Mouse (Mus musculus) CH12F3 (cell line): ENCODE results near the gene Vat1.
"Not testable (repeated sequence)": the region's sequence is repeated elsewhere in the genome, so short reads cannot be mapped to it uniquely, and the experiment has no call there.

Experiments used
- in situ Hi-C: fragments of 300-500 bp; cut with MboI; formaldehyde crosslinking; loops from 2 replicates; pipeline ENCODE4 v1.14.3; 2020; ENCODE audit warnings: low sequenced_read_pairs

The Vat1 gene

GRCm38 (mm10) chr11:101467477-101468262 is 1.6 kb upstream of the Vat1 start:
- in situ Hi-C loops = no loop called here

GRCm38 (mm10) chr11:101466552-101466950 is 521 bp upstream of the Vat1 start:
- in situ Hi-C loops = not testable (repeated sequence)

GRCm38 (mm10) chr11:101465101-101465868 is 745 bp downstream of the Vat1 start:
- in situ Hi-C loops = no loop called here

GRCm38 (mm10) chr11:101464211-101465100 is 1.6 kb downstream of the Vat1 start, which contains the start of gene Rnd2:
Rnd2 (plus strand) TSS chr11:101464999.
- in situ Hi-C loops = no loop called here

GRCm38 (mm10) chr11:101462583-101463440 is 3.2 kb downstream of the Vat1 start:
- in situ Hi-C loops = no loop called here

GRCm38 (mm10) chr11:101462141-101462540 is 3.9 kb downstream of the Vat1 start:
- in situ Hi-C loops = no loop called here

- in situ Hi-C loops = no loop called here
Measured at GRCm38 (mm10) chr11:101460321-101460720, 5.7 kb downstream of the Vat1 start.

GRCm38 (mm10) chr11:101459716-101460115 is 6.3 kb downstream of the Vat1 start:
- in situ Hi-C loops = no loop called here

GRCm38 (mm10) chr11:101458217-101458616 is 7.8 kb downstream of the Vat1 start:
- in situ Hi-C loops = no loop called here

GRCm38 (mm10) chr11:101457631-101458030 is 8.4 kb downstream of the Vat1 start:
- in situ Hi-C loops = no loop called here

GRCm38 (mm10) chr11:101455627-101456026 is 10.4 kb downstream of the Vat1 start:
- in situ Hi-C loops = no loop called here

- in situ Hi-C loops = no loop called here
Measured at GRCm38 (mm10) chr11:101454702-101455101, 11.3 kb downstream of the Vat1 start.

- in situ Hi-C loops = no loop called here
Measured at GRCm38 (mm10) chr11:101452093-101452774, 13.8 kb downstream of the Vat1 start.

GRCm38 (mm10) chr11:101451536-101451935 is 14.5 kb downstream of the Vat1 start:
- in situ Hi-C loops = no loop called here

- in situ Hi-C loops = no loop called here
Measured at GRCm38 (mm10) chr11:101450394-101450793, 15.6 kb downstream of the Vat1 start.

- in situ Hi-C loops = not testable (repeated sequence)
Measured at GRCm38 (mm10) chr11:101449596-101449995, 16.4 kb downstream of the Vat1 start.

GRCm38 (mm10) chr11:101448899-101449298 is 17.1 kb downstream of the Vat1 start:
- in situ Hi-C loops = no loop called here

GRCm38 (mm10) chr11:101448274-101448746 is 17.7 kb downstream of the Vat1 start, which contains the start of gene Ifi35:
Ifi35 (plus strand) TSS chr11:101448407.
- in situ Hi-C loops = no loop called here

- in situ Hi-C loops = no loop called here
Measured at GRCm38 (mm10) chr11:101447786-101448185, 18.2 kb downstream of the Vat1 start.
